Mouse (Mus musculus): ENCODE measurements around the gene Best2. TPM values are rescaled to one million over a fixed set of nuclear protein-coding genes. Genes with fewer than 3 reads are reported as not detected.

Gene Best2
- polyA plus RNA-seq, 2 experiments = not detected

DNA sequence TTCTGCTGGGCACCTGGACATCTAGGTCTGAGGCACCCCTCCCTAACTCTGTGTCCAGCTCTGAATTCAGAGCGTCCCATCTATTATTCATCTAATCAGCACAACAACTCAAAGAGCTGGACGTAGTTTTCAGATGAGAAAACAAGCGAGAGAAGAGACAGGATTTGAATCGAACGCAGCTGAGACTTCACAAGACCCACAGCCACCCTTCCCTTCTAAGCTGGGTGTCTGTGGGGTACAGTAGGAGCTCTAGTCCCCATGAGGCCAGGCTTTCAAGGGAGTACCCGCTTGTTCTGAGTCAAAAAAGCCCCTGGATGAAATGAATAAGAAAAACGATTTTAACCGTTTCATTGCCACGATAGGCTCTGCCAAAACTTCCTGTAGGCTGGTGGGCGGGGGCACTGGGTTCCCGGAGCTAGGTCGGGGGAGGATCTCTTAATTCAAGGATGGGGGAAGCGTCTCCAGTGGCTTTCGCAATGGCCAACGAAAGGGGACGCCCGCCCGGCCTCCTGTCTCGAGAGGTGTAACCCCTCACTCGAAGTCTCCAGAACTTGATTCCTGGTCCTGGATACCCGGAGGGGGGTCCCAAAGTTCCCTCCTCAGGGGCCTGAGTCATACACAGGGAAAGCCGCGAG, 29.2 kb downstream of the Best2 start:
- H3K4me1 ChIP-seq (replicated peaks; ENCODE audit: control insufficient read depth in 2 of 2, insufficient read depth in 2 of 2, low read length in 1 of 2) = peaks cover 43 to 45% of the 10 kb centered on the region in 2 experiments
- H3K9ac ChIP-seq (replicated peaks) = peak overlapping the region; percentile 64
- peak overlapping the region; percentile 60 for H3K27ac ChIP-seq
- ATAC-seq (ENCODE audit: insufficient read depth) (no peak), DNase-seq (ENCODE audit: low read depth in 3 of 3, low spot score in 3 of 3) (no peak)
- H3K36me3 ChIP-seq (replicated peaks; ENCODE audit: control insufficient read depth, insufficient read depth, low read depth) = no peaks in the 10 kb centered on the region
- H3K27me3 ChIP-seq (ENCODE audit: control insufficient read depth, insufficient read depth, low read length) = no peaks in the 10 kb centered on the region
- H3K4me3 ChIP-seq (ENCODE audit: insufficient read depth in 1 of 2, low read depth in 2 of 2, low read length in 2 of 2) = peak overlapping the region; percentile 41 to 55
- H3K9me3 ChIP-seq (ENCODE audit: control insufficient read depth, low read length) = no peaks in the 10 kb centered on the region
- peak overlapping the region; percentile 99 for H3K4me2 ChIP-seq (ENCODE audit: low read depth)
- 1% methylated on average over 23 of the region's 23 CpGs for WGBS (ENCODE audit: insufficient replicate concordance)
- TF ChIP-seq EP300 (IDR thresholded peaks at IDR 0.05; ENCODE audit: low read depth) (no peak), CTCF (IDR thresholded peaks at IDR 0.05; ENCODE audit: low read depth) (no peak)

DNA sequence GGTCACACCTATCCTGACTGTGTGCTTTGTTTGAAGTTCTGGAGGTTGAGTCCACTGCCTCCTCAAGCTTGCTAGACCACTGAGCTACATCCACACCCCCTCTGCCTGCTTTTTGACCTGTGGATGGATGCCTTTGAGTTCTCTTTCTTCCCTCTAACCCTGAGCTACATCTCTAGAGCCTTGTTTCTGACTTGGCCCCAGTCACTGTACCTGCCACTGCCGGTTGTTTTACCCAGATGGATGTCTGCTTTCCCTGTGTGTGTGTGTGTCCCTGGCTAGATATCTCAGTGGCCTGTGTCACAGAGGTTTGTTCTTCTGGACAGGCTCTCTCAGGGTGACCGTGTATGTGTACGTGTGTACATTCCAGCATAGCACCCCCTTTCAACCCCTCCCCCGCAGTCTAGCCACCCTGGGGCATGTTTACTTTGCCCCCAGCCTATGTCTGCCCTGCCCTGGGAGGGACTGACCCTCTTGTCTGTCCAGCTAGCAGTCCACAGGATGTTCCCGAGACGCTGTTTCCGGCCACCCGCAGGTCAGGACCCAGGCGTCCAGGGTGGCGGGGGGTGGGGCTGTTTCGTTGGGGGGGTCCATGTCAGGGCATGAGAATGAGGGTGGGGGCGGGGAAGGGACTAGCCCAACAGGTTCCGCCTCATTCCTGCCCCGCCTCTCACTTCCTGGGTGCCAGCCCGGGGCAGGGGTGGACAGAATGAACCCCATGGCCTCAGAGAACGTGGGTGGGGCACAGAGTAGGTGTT, 29.9 kb downstream of the Best2 start:
- peak; percentile 10; the same call in 1 of the 2 replicates for ATAC-seq (ENCODE audit: insufficient read depth)
- H3K9me3 ChIP-seq (ENCODE audit: control insufficient read depth, low read length) = no peaks in the 10 kb centered on the region

DNA sequence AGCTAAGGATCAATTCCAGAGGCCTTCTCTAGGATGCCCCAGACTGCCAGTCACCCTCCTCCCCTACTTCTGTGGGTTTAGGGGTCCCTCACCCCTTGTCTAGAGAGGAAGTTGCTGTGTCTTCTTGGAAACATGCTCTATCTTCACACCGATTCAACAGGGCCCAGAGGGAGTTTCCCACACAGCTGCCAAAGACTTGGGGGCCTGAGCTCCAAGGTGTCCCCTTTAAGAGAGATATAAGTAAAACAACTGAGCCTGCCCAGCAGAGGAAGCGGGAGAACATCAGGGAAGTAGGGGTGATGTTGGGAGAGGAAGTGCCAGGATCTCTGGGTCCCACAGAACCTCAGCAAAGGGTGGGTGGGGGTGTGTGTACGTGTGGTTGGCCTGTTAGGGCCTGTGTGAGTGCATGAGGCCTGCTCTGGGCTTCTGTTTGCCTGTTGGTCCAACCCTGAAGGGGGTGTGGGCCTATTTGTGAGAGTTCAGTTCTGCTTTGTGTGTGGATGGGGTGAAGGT, 31.8 kb downstream of the Best2 start:
- Histone ChIP-seq H3K4me2 (ENCODE audit: low read depth) (no peak overlapping the region), H3K4me3 (ENCODE audit: insufficient read depth in 1 of 2, low read depth in 2 of 2, low read length in 2 of 2) (no peak overlapping the region), H3K36me3 (replicated peaks; ENCODE audit: control insufficient read depth, insufficient read depth, low read depth) (no peaks in the 10 kb centered on the region), H3K4me1 (replicated peaks; ENCODE audit: control insufficient read depth in 2 of 2, insufficient read depth in 2 of 2, low read length in 1 of 2) (peaks cover 46 to 53% of the 10 kb centered on the region in 2 experiments), H3K27me3 (ENCODE audit: control insufficient read depth, insufficient read depth, low read length) (no peaks in the 10 kb centered on the region), H3K27ac (no peak overlapping the region), H3K9me3 (ENCODE audit: control insufficient read depth, low read length) (no peaks in the 10 kb centered on the region), H3K9ac (replicated peaks) (peak overlapping the region; percentile 29; the same call in 1 of the 2 replicates)
- ATAC-seq (ENCODE audit: insufficient read depth) = no peak
- WGBS (ENCODE audit: insufficient replicate concordance) = 32% methylated on average over 3 of the region's 3 CpGs
- TF ChIP-seq CTCF (IDR thresholded peaks at IDR 0.05; ENCODE audit: low read depth) = no peak
- TF ChIP-seq EP300 (IDR thresholded peaks at IDR 0.05; ENCODE audit: low read depth) = no peak
- DNase-seq (ENCODE audit: low read depth in 3 of 3, low spot score in 3 of 3) = no peak

More for the DNA sequence above, 29.9 kb downstream of the Best2 start:
- peak overlapping the region; percentile 52 for H3K27ac ChIP-seq
- 18% methylated on average over 16 of the region's 16 CpGs for WGBS (ENCODE audit: insufficient replicate concordance)
- H3K4me2 ChIP-seq (ENCODE audit: low read depth) = peak overlapping the region; percentile 99
- no peak for DNase-seq (ENCODE audit: low read depth in 3 of 3, low spot score in 3 of 3)
- no peaks in the 10 kb centered on the region for H3K27me3 ChIP-seq (ENCODE audit: control insufficient read depth, insufficient read depth, low read length)
- H3K9ac ChIP-seq (replicated peaks) = peak overlapping the region; percentile 64
- peak overlapping the region; percentile 41 to 55 for H3K4me3 ChIP-seq (ENCODE audit: insufficient read depth in 1 of 2, low read depth in 2 of 2, low read length in 2 of 2)
- H3K4me1 ChIP-seq (replicated peaks; ENCODE audit: control insufficient read depth in 2 of 2, insufficient read depth in 2 of 2, low read length in 1 of 2) = peaks cover 45 to 46% of the 10 kb centered on the region in 2 experiments
- TF ChIP-seq CTCF (IDR thresholded peaks at IDR 0.05; ENCODE audit: low read depth) = no peak
- no peak for TF ChIP-seq EP300 (IDR thresholded peaks at IDR 0.05; ENCODE audit: low read depth)
- H3K36me3 ChIP-seq (replicated peaks; ENCODE audit: control insufficient read depth, insufficient read depth, low read depth) = no peaks in the 10 kb centered on the region

DNA sequence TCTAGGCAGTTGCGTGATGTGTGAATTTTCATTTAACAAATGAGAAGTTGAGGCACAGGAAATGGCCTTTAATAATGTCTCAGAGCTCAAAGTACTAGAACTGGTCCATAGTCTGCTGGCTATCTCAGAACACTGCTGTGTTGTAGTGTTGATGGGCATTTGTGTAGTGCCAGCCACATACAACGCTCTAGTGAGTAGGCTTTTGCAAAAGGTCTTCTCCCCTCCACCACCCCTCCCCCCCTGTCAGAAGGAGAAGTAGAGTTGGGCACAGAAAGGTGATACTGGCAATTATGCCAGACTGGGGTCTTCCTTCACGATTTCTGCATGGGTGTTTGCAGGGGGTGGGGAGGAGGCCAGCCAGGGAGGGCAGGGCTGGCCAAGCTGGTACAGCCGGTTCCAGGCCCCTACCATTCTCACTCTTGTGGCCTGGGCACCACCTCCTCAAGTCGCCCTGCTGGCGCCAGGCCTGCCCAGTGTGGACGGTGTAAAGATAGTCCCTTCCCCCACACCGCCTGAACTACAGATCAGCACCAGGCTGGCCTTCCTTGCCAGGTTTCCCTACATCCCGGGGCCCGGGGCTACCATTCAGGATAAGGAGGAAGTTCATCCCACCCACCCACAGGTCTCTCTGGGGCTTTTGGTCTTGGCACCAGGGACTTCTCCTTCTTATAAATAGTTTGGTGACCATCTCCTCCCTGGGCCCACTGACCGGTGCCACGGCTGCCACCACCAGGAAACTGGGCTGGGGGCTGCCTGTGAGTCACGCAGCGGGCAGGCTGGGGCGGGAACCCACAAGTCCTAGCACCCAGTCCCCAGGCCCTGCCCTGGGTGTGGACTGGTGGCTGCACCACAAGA, 32.5 kb downstream of the Best2 start:
- Histone ChIP-seq H3K9me3 (ENCODE audit: control insufficient read depth, low read length) (no peaks in the 10 kb centered on the region), H3K4me3 (ENCODE audit: insufficient read depth in 1 of 2, low read depth in 2 of 2, low read length in 2 of 2) (no peak overlapping the region), H3K9ac (replicated peaks) (no peak overlapping the region), H3K36me3 (replicated peaks; ENCODE audit: control insufficient read depth, insufficient read depth, low read depth) (no peaks in the 10 kb centered on the region), H3K4me2 (ENCODE audit: low read depth) (no peak overlapping the region), H3K27me3 (ENCODE audit: control insufficient read depth, insufficient read depth, low read length) (no peaks in the 10 kb centered on the region), H3K27ac (no peak overlapping the region), H3K4me1 (replicated peaks; ENCODE audit: control insufficient read depth in 2 of 2, insufficient read depth in 2 of 2, low read length in 1 of 2) (peaks cover 43 to 52% of the 10 kb centered on the region in 2 experiments)
- TF ChIP-seq CTCF (IDR thresholded peaks at IDR 0.05; ENCODE audit: low read depth) = no peak
- no peak for TF ChIP-seq EP300 (IDR thresholded peaks at IDR 0.05; ENCODE audit: low read depth)
- 59% methylated on average over 15 of the region's 15 CpGs for WGBS (ENCODE audit: insufficient replicate concordance)
- DNase-seq (ENCODE audit: low read depth in 3 of 3, low spot score in 3 of 3) (no peak), ATAC-seq (ENCODE audit: insufficient read depth) (no peak)

Data from liver, embryonic 14.5 days (tissue).